In the genomic region with DNA sequence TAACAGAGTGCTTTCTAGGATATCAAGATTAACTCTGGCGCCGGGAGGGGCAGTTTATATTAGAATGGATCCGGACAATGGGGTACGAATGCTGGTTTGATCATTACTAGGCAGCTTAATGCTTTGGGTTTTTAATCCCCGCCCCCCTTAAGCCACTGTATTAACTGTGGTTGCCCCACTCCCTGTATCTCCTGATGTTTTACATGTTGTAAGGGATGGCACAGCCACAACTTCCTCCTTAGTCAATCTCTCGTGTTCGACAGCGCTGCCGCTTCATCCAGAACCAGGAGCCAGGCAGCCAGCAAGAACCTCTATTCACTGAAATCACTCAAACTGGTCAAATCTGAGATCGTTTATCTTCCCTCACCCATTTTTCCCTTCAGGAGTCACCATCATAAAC, we compare ENCODE assay signal across 15 mouse cellular contexts.
"Had no signal": no experiment of that assay in that cellular context is flagged by ENCODE, and none has a peak within 500 bp of the region (broad histone marks: within the 10 kb centered on the region; RNA-seq: fewer than 3 reads in every experiment).

No protein-coding gene starts in this region.

- DNase-seq: gastrocnemius, postnatal 14 days; gastrocnemius, postnatal 36 days; heart, postnatal 10 days; heart, postnatal 4 days; kidney, adult 18-20 months; kidney, adult 8-10 months; kidney, postnatal 10 days; kidney, postnatal 25 days; kidney, postnatal 4 days; liver; liver, embryonic 13.5 days had no signal

- ATAC-seq: hindbrain, embryonic 16.5 days; inflammation-experienced regulatory T-cells, adult 6 months; intestine, embryonic 15.5 days; intestine, postnatal 0 days had no signal
